Mouse (Mus musculus) hindbrain, embryonic 15.5 days (tissue): ENCODE data around the gene St8sia6. TPM values are rescaled to one million over a fixed set of nuclear protein-coding genes. Genes with fewer than 3 reads are reported as not detected.
"Not testable (repeated sequence)": the region's sequence is repeated elsewhere in the genome, so short reads cannot be mapped to it uniquely, and the experiment has no call there.

Source experiments
- ATAC-seq: fragments of 200-750 bp; cut with Nextera tagmentation; 2 replicates; pipeline ENCODE4 v1.8.0; 2017; ENCODE audit warnings: low read depth, moderate number of reproducible peaks, moderate TSS enrichment; ENCODE audit not compliant: low FRiP score
- H3K27ac ChIP-seq: fragments of 300-500 bp; sonication (generic); replicated peaks from 2 replicates; pipeline ENCODE4 v1.5.1; 2015; ENCODE audit warnings: mild to moderate bottlenecking, inconsistent platforms
- H3K27me3 ChIP-seq: fragments of 300-500 bp; sonication (generic); 2 replicates; pipeline ENCODE4 v1.6.1; 2015; ENCODE audit warnings: control low read depth, inconsistent platforms
- H3K36me3 ChIP-seq: fragments of 300-500 bp; sonication (generic); 2 replicates; pipeline ENCODE4 v1.6.1; 2015; ENCODE audit warnings: control low read depth, inconsistent platforms
- H3K4me1 ChIP-seq: fragments of 300-500 bp; sonication (generic); replicated peaks from 2 replicates; pipeline ENCODE4 v1.6.1; 2015; ENCODE audit warnings: control low read depth, inconsistent platforms
- H3K4me2 ChIP-seq: fragments of 300-500 bp; sonication (generic); 2 replicates; pipeline ENCODE4 v1.6.1; 2015; ENCODE audit warnings: moderate library complexity, mild to moderate bottlenecking, inconsistent platforms
- H3K4me3 ChIP-seq: fragments of 300-500 bp; sonication (generic); 2 replicates; pipeline ENCODE4 v1.5.1; 2015; ENCODE audit warnings: mild to moderate bottlenecking, inconsistent platforms
- H3K9ac ChIP-seq: fragments of 300-500 bp; sonication (generic); 2 replicates; pipeline ENCODE4 v1.6.1; 2015; ENCODE audit warnings: inconsistent platforms
- H3K9me3 ChIP-seq: fragments of 300-500 bp; sonication (generic); 2 replicates; pipeline ENCODE4 v1.6.1; 2016; ENCODE audit warnings: control low read depth, inconsistent platforms
- WGBS: fragments of 180-500 bp; shearing (Covaris S2); methylation state at CpG from one replicate; pipeline ENCODE4 v1.1.7; 2015; 5-methylcytosine and 5-hydroxymethylcytosine counted together
- polyA plus RNA-seq: library from polyadenylated mRNA; unstranded; fragments of >200 nt; fragmentation: Nextera tagmentation; extraction: Ambion mirVana; gene quantifications from 2 replicates; pipeline ENCODE4 v1.2.1, GENCODE M21; 2015

St8sia6 gene
- polyA plus RNA-seq, 1 experiment from 2014 or later, result 2.6 TPM

GRCm38 (mm10) chr2:13789365-13789764 lies 4.5 kb downstream of the St8sia6 start:
- Histone ChIP-seq H3K27ac (no peak overlapping the region), H3K4me1 (peaks cover 12% of the 10 kb centered on the region), H3K36me3 (no peaks in the 10 kb centered on the region), H3K9ac (no peak overlapping the region), H3K9me3 (no peaks in the 10 kb centered on the region), H3K27me3 (peaks cover 6% of the 10 kb centered on the region; the same call in 1 of the 2 replicates), H3K4me3 (no peak overlapping the region), H3K4me2 (no peak overlapping the region)
- no peak for ATAC-seq
- WGBS, result 33% methylated on average over 1 of the region's 1 CpGs

GRCm38 (mm10) chr2:13786577-13787168 lies 7.2 kb downstream of the St8sia6 start:
- Histone ChIP-seq H3K4me1 (no peaks in the 10 kb centered on the region), H3K27ac (no peak overlapping the region), H3K27me3 (0 out of 2 replicates have a peak, but pooled peaks cover 6% of the 10 kb centered on the region), H3K4me3 (no peak overlapping the region), H3K9me3 (no peaks in the 10 kb centered on the region), H3K9ac (no peak overlapping the region), H3K36me3 (no peaks in the 10 kb centered on the region), H3K4me2 (no peak overlapping the region)
- no peak for ATAC-seq
- 73% methylated on average over 1 of the region's 1 CpGs for WGBS

- not testable (repeated sequence) for H3K27ac ChIP-seq, ATAC-seq
- WGBS, result 72% methylated on average over 3 of the region's 3 CpGs
Measured at GRCm38 (mm10) chr2:13785992-13786391, 7.9 kb downstream of the St8sia6 start.

GRCm38 (mm10) chr2:13785247-13785646 lies 8.6 kb downstream of the St8sia6 start:
- Histone ChIP-seq H3K4me1 (no peaks in the 10 kb centered on the region), H3K4me3 (no peak overlapping the region), H3K4me2 (no peak overlapping the region), H3K27ac (no peak overlapping the region), H3K9me3 (no peaks in the 10 kb centered on the region), H3K27me3 (0 out of 2 replicates have a peak, but pooled peaks cover 2% of the 10 kb centered on the region), H3K36me3 (no peaks in the 10 kb centered on the region), H3K9ac (no peak overlapping the region)
- ATAC-seq, result no peak
- 87% methylated on average over 2 of the region's 2 CpGs for WGBS

More at GRCm38 (mm10) chr2:13785992-13786391, 7.9 kb downstream of the St8sia6 start:
- H3K4me1 ChIP-seq, H3K27me3 ChIP-seq, H3K9ac ChIP-seq, H3K4me2 ChIP-seq, H3K36me3 ChIP-seq, H3K9me3 ChIP-seq, H3K4me3 ChIP-seq: not testable (repeated sequence)

- no peak overlapping the region for H3K4me2 ChIP-seq
- H3K27me3 ChIP-seq, result no peaks in the 10 kb centered on the region
- H3K9ac ChIP-seq, result no peak overlapping the region
- no peak overlapping the region for H3K4me3 ChIP-seq
- no peak for ATAC-seq
- H3K36me3 ChIP-seq, result no peaks in the 10 kb centered on the region
- no peak overlapping the region for H3K27ac ChIP-seq
- WGBS, result 89% methylated on average over 1 of the region's 1 CpGs
- no peaks in the 10 kb centered on the region for H3K9me3 ChIP-seq
- no peaks in the 10 kb centered on the region for H3K4me1 ChIP-seq
Measured at GRCm38 (mm10) chr2:13784448-13784847, 9.4 kb downstream of the St8sia6 start.

GRCm38 (mm10) chr2:13777032-13777431 lies 16.8 kb downstream of the St8sia6 start:
- Histone ChIP-seq H3K9me3 (no peaks in the 10 kb centered on the region), H3K4me2 (no peak overlapping the region), H3K36me3 (no peaks in the 10 kb centered on the region), H3K27me3 (no peaks in the 10 kb centered on the region), H3K27ac (no peak overlapping the region), H3K9ac (no peak overlapping the region), H3K4me1 (no peaks in the 10 kb centered on the region), H3K4me3 (no peak overlapping the region)
- no peak for ATAC-seq

GRCm38 (mm10) chr2:13776453-13776852 lies 17.4 kb downstream of the St8sia6 start:
- no peak for ATAC-seq
- no peaks in the 10 kb centered on the region for H3K27me3 ChIP-seq
- WGBS, result 84% methylated on average over 1 of the region's 1 CpGs
- no peak overlapping the region for H3K9ac ChIP-seq
- H3K4me3 ChIP-seq, result no peak overlapping the region
- H3K4me2 ChIP-seq, result no peak overlapping the region
- H3K9me3 ChIP-seq, result no peaks in the 10 kb centered on the region
- no peaks in the 10 kb centered on the region for H3K36me3 ChIP-seq
- no peaks in the 10 kb centered on the region for H3K4me1 ChIP-seq
- no peak overlapping the region for H3K27ac ChIP-seq

GRCm38 (mm10) chr2:13775056-13775455 lies 18.8 kb downstream of the St8sia6 start:
- ATAC-seq, result no peak
- no peak overlapping the region for H3K4me2 ChIP-seq
- H3K27me3 ChIP-seq, result no peaks in the 10 kb centered on the region
- no peak overlapping the region for H3K9ac ChIP-seq
- WGBS, result 90% methylated on average over 3 of the region's 3 CpGs
- H3K4me3 ChIP-seq, result no peak overlapping the region
- H3K9me3 ChIP-seq, result no peaks in the 10 kb centered on the region
- no peaks in the 10 kb centered on the region for H3K4me1 ChIP-seq
- H3K36me3 ChIP-seq, result no peaks in the 10 kb centered on the region
- no peak overlapping the region for H3K27ac ChIP-seq

GRCm38 (mm10) chr2:13768524-13768923 lies 25.3 kb downstream of the St8sia6 start:
- H3K27me3 ChIP-seq, result no peaks in the 10 kb centered on the region
- H3K9ac ChIP-seq, result no peak overlapping the region
- 81% methylated on average over 5 of the region's 5 CpGs for WGBS
- H3K36me3 ChIP-seq, result no peaks in the 10 kb centered on the region
- ATAC-seq, result no peak
- no peak overlapping the region for H3K4me3 ChIP-seq
- H3K27ac ChIP-seq, result no peak overlapping the region
- no peak overlapping the region for H3K4me2 ChIP-seq
- H3K4me1 ChIP-seq, result no peaks in the 10 kb centered on the region
- no peaks in the 10 kb centered on the region for H3K9me3 ChIP-seq

- no peak overlapping the region for H3K27ac ChIP-seq
- 0 out of 2 replicates have a peak, but pooled peaks have one; percentile 34 for ATAC-seq
- WGBS, result 54% methylated on average over 9 of the region's 9 CpGs
Measured at GRCm38 (mm10) chr2:13767532-13768411, 26.1 kb downstream of the St8sia6 start.

GRCm38 (mm10) chr2:13760366-13760765 lies 33.5 kb downstream of the St8sia6 start:
- H3K4me3 ChIP-seq, result no peak overlapping the region

More at GRCm38 (mm10) chr2:13767532-13768411, 26.1 kb downstream of the St8sia6 start:
- Histone ChIP-seq H3K27me3 (no peaks in the 10 kb centered on the region), H3K4me1 (no peaks in the 10 kb centered on the region), H3K4me3 (no peak overlapping the region), H3K9ac (no peak overlapping the region), H3K4me2 (no peak overlapping the region), H3K9me3 (no peaks in the 10 kb centered on the region), H3K36me3 (no peaks in the 10 kb centered on the region)

GRCm38 (mm10) chr2:13757412-13757811 lies 36.5 kb downstream of the St8sia6 start:
- H3K36me3 ChIP-seq, result no peaks in the 10 kb centered on the region
- H3K27ac ChIP-seq, result no peak overlapping the region
- no peak overlapping the region for H3K4me2 ChIP-seq
- H3K27me3 ChIP-seq, result no peaks in the 10 kb centered on the region
- ATAC-seq, result no peak
- no peak overlapping the region for H3K4me3 ChIP-seq
- H3K9me3 ChIP-seq, result no peaks in the 10 kb centered on the region
- H3K9ac ChIP-seq, result no peak overlapping the region
- 91% methylated on average over 7 of the region's 7 CpGs for WGBS
- no peaks in the 10 kb centered on the region for H3K4me1 ChIP-seq

More at GRCm38 (mm10) chr2:13760366-13760765, 33.5 kb downstream of the St8sia6 start:
- no peak for ATAC-seq
- no peak overlapping the region for H3K9ac ChIP-seq
- no peaks in the 10 kb centered on the region for H3K4me1 ChIP-seq
- H3K27ac ChIP-seq, result no peak overlapping the region
- H3K36me3 ChIP-seq, result no peaks in the 10 kb centered on the region
- H3K27me3 ChIP-seq, result no peaks in the 10 kb centered on the region
- no peak overlapping the region for H3K4me2 ChIP-seq
- no peaks in the 10 kb centered on the region for H3K9me3 ChIP-seq
